8 mouse cellular contexts compared by ENCODE assay signal in the genomic region with DNA sequence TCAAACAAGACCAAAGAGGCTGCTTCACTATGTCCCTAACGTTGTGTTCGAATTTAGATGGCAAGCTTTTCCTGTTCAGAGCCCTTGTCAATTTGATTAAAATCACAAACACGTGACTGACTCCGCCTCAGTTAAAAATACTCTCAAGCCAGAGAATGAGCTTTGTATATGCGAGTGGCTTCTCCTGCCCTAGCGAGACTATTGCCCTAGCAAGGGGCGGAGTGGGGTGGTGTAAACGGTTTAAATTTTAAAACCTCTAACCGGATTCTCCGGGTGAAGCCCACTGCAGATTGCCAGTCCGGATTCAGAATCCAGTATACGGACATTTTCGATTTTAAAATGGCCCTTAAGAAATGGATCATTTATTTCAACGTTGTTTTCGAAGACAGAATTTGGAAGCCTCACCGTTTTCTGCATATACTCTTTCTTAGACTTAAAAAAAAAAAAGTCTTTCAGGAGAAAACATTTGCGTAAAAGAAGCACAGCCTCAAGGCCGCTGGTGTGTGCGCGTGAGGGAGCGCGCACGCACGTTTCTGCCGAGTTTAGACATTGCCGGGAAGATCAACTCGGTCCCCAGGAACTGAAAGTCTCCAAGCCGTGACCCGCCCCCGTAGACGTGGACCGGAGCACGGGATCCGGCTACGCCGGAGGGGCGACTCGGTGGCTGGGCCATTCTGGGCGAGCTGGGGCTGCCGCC.
DNase-seq lines count a peak whose midpoint lies in the region; ATAC-seq and TF ChIP-seq lines count a peak whose summit lies in the region.

No protein-coding gene starts in this region.

- no peak for TF ChIP-seq EP300 in stomach, postnatal 0 days (optimal IDR thresholded peaks at IDR 0.05)

- peaks cover 12% of the 10 kb centered on the region for H3K4me1 ChIP-seq in E14TG2a.4 (replicated peaks; ENCODE audit: low read depth, low read length)
- H3K4me1 ChIP-seq in embryonic facial prominence, embryonic 14.5 days (ENCODE audit: control insufficient read depth, insufficient read depth, low read length), result no peaks in the 10 kb centered on the region
- 0 out of 2 replicates have a peak, but pooled peaks cover 2% of the 10 kb centered on the region for H3K4me1 ChIP-seq in stomach, postnatal 0 days (replicated peaks; ENCODE audit: control insufficient read depth, insufficient read depth)

- 1% methylated on average over 38 of the region's 40 CpGs for WGBS in embryonic facial prominence, embryonic 14.5 days
- 4% methylated on average over 37 of the region's 40 CpGs for WGBS in stomach, postnatal 0 days

- peak; percentile 14 for DNase-seq in cerebellum, adult 8-10 months
- DNase-seq in cerebellum, adult 11-12 months, result no peak
- DNase-seq in embryonic facial prominence, embryonic 14.5 days (ENCODE audit: low spot score), result no peak
- DNase-seq in heart, postnatal 4 days, result peak; percentile 13
- DNase-seq in layer of hippocampus, adult 8-10 months (ENCODE audit: low spot score in 2 of 2), result peak; percentile 28 to 34
- no peak for DNase-seq in stomach, postnatal 0 days (ENCODE audit: low spot score)

- H3K9ac ChIP-seq in embryonic facial prominence, embryonic 14.5 days (ENCODE audit: low read depth, low read length), result peak overlapping the region; percentile 61
- peak overlapping the region; percentile 38; the same call in 1 of the 2 replicates for H3K9ac ChIP-seq in stomach, postnatal 0 days (ENCODE audit: low read length)

- H3K27ac ChIP-seq in embryonic facial prominence, embryonic 14.5 days (replicated peaks; ENCODE audit: low read depth, low read length), result peak overlapping the region; percentile 29; the same call in 1 of the 2 replicates
- H3K27ac ChIP-seq in stomach, postnatal 0 days (replicated peaks), result no peak overlapping the region

- H3K4me3 ChIP-seq in E14TG2a.4 (replicated peaks; ENCODE audit: low read length), result peak overlapping the region; percentile 86
- peak overlapping the region; percentile 66 for H3K4me3 ChIP-seq in embryonic facial prominence, embryonic 14.5 days (ENCODE audit: low read depth, low read length)
- peak overlapping the region; percentile 67 for H3K4me3 ChIP-seq in stomach, postnatal 0 days (ENCODE audit: low read depth, low read length)

- H3K36me3 ChIP-seq in E14TG2a.4 (ENCODE audit: insufficient read depth, low read length), result no peaks in the 10 kb centered on the region
- no peaks in the 10 kb centered on the region for H3K36me3 ChIP-seq in embryonic facial prominence, embryonic 14.5 days (ENCODE audit: control insufficient read depth, insufficient read depth, low read length)
- H3K36me3 ChIP-seq in stomach, postnatal 0 days (ENCODE audit: control insufficient read depth, insufficient read depth, low read length), result no peaks in the 10 kb centered on the region

- peaks cover 36% of the 10 kb centered on the region for H3K27me3 ChIP-seq in E14TG2a.4 (ENCODE audit: insufficient read depth, low read length)
- no peaks in the 10 kb centered on the region; the same call in 1 of the 2 replicates for H3K27me3 ChIP-seq in embryonic facial prominence, embryonic 14.5 days (replicated peaks; ENCODE audit: control insufficient read depth, insufficient read depth, low read length)
- H3K27me3 ChIP-seq in stomach, postnatal 0 days (ENCODE audit: control insufficient read depth, insufficient read depth, low read length), result no peaks in the 10 kb centered on the region

- no peak for TF ChIP-seq CTCF in E14TG2a.4 (conservative IDR thresholded peaks at IDR 0.05; ENCODE audit: low read length)
- no peak for TF ChIP-seq CTCF in stomach, postnatal 0 days (IDR thresholded peaks at IDR 0.05; ENCODE audit: low read depth)

- peak overlapping the region; percentile 73 for H3K4me2 ChIP-seq in embryonic facial prominence, embryonic 14.5 days (ENCODE audit: low read depth, low read length)
- H3K4me2 ChIP-seq in stomach, postnatal 0 days (replicated peaks; ENCODE audit: low read depth), result peak overlapping the region; percentile 84

- H3K9me3 ChIP-seq in E14TG2a.4 (ENCODE audit: low read length), result no peaks in the 10 kb centered on the region
- H3K9me3 ChIP-seq in embryonic facial prominence, embryonic 14.5 days (ENCODE audit: control insufficient read depth, low read length), result no peaks in the 10 kb centered on the region
- H3K9me3 ChIP-seq in stomach, postnatal 0 days (ENCODE audit: control insufficient read depth, low read length), result no peaks in the 10 kb centered on the region

- ATAC-seq in embryonic facial prominence, embryonic 14.5 days (ENCODE audit: low read depth), result peak; percentile 84
- peak; percentile 66; the same call in 1 of the 2 replicates for ATAC-seq in megakaryocyte, adult 5-6 weeks (ENCODE audit: poor library complexity, severe bottlenecking)
- ATAC-seq in stomach, postnatal 0 days (ENCODE audit: low FRiP score, low TSS enrichment), result no peak

Comparison
In these comparisons a context has a peak if more than half of its experiments do, and no peak if none do; other contexts are left out.
1. DNase-seq: peak in cerebellum, adult 8-10 months (single experiment), heart, postnatal 4 days (single experiment) and layer of hippocampus, adult 8-10 months (2 of 2); none in cerebellum, adult 11-12 months (single experiment), embryonic facial prominence, embryonic 14.5 days (single experiment) and stomach, postnatal 0 days (single experiment).
2. Peak in every context shown above with its lines, with median percentiles within 50 percentile points of each other: H3K4me3 ChIP-seq.